Mouse (Mus musculus) E14TG2a.4 (cell line): ENCODE results near the gene Gm17555.

Source experiments
- CTCF ChIP-seq: conservative IDR thresholded peaks from 2 replicates; pipeline ENCODE4 v1.5.1; 2014; ENCODE audit warnings: low read length
- NANOG ChIP-seq: IDR thresholded peaks from 2 replicates; pipeline ENCODE4 v1.6.1; 2014; ENCODE audit warnings: borderline replicate concordance, low read length, mixed read lengths
- POU5F1 ChIP-seq: IDR thresholded peaks from 2 replicates; pipeline ENCODE4 v1.6.1; 2014; ENCODE audit warnings: low read length, borderline replicate concordance

GRCm38 (mm10) chr2:126198971-126199370 is 15.9 kb upstream of the Gm17555 start:
- TF ChIP-seq CTCF (no peak), POU5F1 (no peak), NANOG (no peak)
